Mouse (Mus musculus) MEL-GATA-1-ER (cell line): Measurements from ENCODE around the gene 1700024B05Rik.
"Not testable (repeated sequence)": the region's sequence is repeated elsewhere in the genome, so short reads cannot be mapped to it uniquely, and the experiment has no call there.

Experiments used
- DNase-seq: peaks from one replicate; pipeline ENCODE4 v3.0.0-alpha.2; 2012; ENCODE audit warnings: low read depth; ENCODE audit errors: extremely low read depth

1700024B05Rik gene

DNA sequence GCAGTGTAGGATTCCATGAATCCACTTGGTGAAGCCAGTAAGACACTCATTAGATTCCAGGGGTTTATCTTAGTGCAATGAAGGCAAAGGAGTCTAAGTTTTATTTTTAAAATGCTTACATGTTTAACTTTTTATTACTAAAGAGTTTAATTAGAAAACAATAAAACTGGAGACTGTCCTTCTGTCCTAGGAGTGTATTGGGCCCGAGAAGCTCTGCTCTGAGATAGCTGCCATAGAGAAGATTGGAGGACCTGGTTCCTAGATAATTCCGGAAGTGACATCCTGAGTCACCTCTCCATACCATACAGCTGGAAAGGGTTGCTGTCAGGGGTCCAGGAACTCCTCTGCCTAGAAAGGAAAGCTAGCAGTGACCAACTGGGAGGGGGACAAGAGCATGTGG is at the start of gene 1700024B05Rik:
1700024B05Rik (plus strand) TSS at position 301 of the 400 bp plus-strand sequence.
- not testable (repeated sequence) for DNase-seq

DNA sequence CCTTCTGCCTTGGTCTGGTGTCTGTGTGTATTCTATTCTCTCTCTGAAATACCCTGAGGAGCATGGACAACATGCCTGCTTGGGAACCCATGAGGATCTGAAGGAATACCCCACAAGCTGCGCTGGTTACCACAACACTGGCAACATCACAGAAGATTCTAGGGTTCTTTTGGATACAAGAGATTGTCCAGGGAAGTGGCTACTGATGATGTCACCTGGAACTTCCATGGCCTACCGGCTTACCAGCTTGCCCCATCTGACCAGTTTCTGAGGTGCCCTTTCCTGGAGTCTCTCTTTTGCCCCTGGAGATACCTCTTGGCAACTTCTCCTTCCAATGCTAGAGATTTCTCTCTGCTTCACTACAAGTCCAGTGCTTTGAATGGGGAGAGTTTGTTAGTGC is 36.6 kb upstream of the 1700024B05Rik start, which contains the start of gene Gm7980:
Gm7980 (minus strand) TSS at position 101 of the 400 bp plus-strand sequence.
- DNase-seq = not testable (repeated sequence)

DNA sequence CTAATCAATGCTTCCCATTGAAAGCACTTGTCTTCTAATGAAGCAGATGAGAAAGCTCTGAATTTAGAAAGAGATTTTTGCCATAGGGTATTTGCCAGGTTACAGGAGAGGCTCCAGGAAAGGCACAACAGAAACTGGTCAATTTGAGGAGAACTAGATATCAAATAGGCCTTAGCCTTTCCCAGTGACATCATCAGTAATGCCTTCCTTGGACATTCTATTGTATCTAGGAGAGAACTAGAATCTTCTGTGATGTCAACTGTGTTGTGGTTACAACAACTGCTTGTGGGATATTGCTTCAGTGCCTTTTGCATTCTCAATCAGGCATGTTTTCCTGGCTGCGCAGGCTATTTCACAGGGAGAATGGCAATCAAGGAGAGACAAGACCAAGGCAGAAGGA is 19.1 kb upstream of the 1700024B05Rik start, which contains the start of gene 1700049E17Rik1:
1700049E17Rik1 (plus strand) TSS at position 301 of the 400 bp plus-strand sequence.
- not testable (repeated sequence) for DNase-seq

DNA sequence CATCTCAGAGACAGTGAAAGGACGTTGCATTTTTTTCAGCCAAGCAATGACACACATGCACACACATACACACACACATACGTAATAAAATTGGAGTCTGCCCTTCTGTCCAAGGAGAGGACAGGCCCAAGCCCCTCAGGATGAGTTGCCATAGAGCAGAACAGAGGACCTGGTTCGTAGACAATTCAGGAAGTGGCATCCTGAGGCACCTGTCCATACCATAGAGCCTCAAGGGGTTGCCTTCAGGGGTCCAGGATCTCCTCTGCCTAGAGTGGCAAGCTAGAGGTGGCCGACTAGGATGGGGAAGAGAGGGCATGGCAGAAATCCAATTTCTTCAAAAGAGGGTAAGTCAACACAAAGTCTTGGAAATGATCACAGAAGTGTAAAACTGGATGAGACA is 20.3 kb downstream of the 1700024B05Rik start:
- not testable (repeated sequence) for DNase-seq

DNA sequence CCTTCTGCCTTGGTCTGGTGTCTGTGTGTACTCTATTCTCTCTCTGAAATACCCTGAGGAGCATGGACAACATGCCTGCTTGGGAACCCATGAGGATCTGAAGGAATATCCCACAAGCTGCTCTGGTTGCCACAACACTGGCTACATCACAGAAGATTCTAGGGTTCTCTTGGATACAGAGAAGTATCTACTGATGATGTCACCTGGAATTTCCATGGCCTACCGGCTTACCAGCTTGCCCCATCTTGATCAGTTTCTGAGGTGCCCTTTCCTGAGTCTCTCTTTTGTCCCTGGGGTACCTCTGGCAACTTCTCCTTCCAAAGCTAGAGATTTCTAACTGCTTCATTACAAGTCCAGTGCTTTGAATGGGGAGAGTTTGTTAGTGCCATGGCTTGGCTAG is 24.0 kb downstream of the 1700024B05Rik start, which contains the start of gene Gm6401:
Gm6401 (minus strand) TSS at position 101 of the 400 bp plus-strand sequence.
- DNase-seq = not testable (repeated sequence)

DNA sequence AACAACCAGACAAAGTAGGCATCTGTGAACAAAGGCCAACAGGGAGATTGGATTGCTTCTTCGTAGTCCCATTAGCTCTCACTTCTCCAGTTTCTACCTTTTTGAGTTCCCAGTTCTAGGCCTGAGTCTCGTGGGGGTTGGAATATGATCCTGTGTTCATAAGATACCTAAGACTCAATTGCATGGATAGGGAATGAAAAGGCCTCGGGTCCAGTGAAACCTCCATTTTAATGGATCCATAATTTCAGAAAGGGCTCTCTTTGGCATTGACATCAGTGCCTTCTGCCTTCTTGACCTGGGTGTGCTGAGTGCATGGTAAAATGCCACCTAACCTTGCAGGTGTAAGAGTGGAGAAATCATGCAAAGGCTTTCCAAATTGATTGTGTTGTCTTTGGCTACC is 24.8 kb downstream of the 1700024B05Rik start:
- not testable (repeated sequence) for DNase-seq

DNA sequence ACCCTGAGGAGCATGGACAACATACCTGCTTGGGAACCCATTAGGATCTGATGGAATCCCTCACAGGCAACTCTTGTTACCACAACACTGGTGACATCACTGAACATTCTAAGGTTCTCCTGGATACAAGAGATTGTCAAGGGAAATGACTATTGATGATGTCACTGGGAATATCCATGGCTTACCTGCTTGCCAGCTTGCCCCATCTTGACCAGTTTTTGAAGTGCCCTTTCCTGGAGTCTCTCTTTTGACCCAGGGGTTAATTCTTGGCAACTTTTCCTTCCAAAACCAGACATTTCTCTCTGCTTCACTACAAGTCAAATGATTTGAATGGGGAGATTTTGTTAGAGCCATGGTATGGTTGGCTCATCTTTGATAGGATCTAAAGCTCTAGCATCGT is 39.4 kb downstream of the 1700024B05Rik start, which contains the start of gene Gm3543:
Gm3543 (minus strand) TSS at position 101 of the 400 bp plus-strand sequence.
- DNase-seq = not testable (repeated sequence)
